Mouse (Mus musculus) monocyte, adult 5-6 weeks (primary cell): Measurements from ENCODE around the gene Aurkaip1. TPM values are rescaled to one million over a fixed set of nuclear protein-coding genes. Genes with fewer than 3 reads are reported as not detected.

Experiments
- ATAC-seq: fragments of 153-309, 156-312 bp; replicated peaks from 2 replicates; pipeline ENCODE4 v1.8.0; 2017; ENCODE audit warnings: mild to moderate bottlenecking; ENCODE audit not compliant: low TSS enrichment, insufficient number of reproducible peaks, severe bottlenecking, poor library complexity, low FRiP score
- total RNA-seq: library from RNA; stranded (forward); fragments of 200-1000, 200-491, 200-594 nt; gene quantifications from 3 replicates; pipeline ENCODE4 v1.2.3, GENCODE M21; 2017

Aurkaip1 gene
- total RNA-seq, 1 experiment from 2014 or later, result 125 TPM

- ATAC-seq, result no peak
These were observed 13.5 kb upstream of the Aurkaip1 start for GRCm38 (mm10) chr4:155817533-155817932.

DNA sequence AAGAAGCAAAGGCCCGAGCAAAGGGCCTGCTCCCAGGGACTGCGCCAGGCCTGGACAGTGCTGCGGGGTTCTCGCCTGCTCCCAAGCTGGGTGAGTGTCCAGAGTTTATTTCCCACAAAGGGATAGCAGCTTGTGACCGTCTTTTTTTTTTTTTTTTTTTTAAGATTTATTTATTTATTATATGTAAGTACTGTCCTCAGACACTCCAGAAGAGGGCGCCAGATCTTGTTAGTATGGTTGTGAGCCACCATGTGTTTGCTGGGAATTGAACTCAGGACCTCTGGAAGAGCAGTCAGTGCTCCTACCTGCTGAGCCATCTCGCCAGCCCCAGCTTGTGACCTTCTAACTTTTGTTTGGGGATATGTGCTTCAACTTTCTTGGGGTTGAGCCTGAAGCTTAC, 10.0 kb upstream of the Aurkaip1 start:
- no peak for ATAC-seq

DNA sequence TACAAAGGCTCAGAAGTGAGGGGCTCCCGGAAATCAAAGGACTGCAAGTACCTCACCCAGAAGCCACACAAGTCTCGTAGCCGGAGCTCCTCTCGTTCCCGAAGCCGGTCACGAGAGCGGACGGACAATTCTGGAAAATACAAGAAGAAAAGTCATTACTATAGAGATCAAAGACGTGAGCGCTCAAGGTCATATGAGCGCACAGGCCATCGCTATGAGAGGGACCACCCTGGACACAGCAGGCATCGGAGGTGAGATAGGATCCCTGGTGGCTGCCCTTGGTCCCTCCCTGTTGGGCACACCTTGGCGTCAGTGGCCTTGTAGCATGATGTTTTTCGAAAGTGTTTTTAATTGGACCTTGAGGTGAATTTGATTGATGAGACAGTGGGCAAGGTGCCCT, 7.6 kb upstream of the Aurkaip1 start:
- ATAC-seq, result no peak; the same call in 1 of the 2 replicates

DNA sequence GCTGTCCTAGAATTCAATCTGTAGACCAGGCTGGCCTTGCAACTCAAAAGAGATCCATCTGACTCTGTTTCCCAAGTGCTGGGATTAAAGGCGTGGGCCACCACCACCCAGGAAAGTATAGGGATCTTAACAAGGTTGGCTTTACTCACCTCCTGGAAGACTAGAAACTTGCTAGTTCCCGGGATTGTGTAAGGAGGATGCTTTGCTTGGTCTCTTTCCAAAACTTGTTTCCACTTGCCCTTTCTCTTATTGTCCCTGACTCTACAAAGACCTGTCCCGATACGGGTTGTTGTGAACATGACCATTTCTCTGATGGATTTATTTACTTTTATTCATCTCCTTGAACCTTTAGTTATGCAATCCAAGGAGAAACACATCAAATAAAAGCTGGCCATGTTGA, 1.2 kb upstream of the Aurkaip1 start:
- no peak for ATAC-seq

- no peak for ATAC-seq
These were observed 476 bp upstream of the Aurkaip1 start for GRCm38 (mm10) chr4:155830596-155830995.

GRCm38 (mm10) chr4:155831831-155832230, 759 bp downstream of the Aurkaip1 start:
- 0 out of 2 replicates have a peak, but pooled peaks have one; percentile 0 for ATAC-seq

GRCm38 (mm10) chr4:155832321-155832720, 1.2 kb downstream of the Aurkaip1 start:
- ATAC-seq, result no peak

DNA sequence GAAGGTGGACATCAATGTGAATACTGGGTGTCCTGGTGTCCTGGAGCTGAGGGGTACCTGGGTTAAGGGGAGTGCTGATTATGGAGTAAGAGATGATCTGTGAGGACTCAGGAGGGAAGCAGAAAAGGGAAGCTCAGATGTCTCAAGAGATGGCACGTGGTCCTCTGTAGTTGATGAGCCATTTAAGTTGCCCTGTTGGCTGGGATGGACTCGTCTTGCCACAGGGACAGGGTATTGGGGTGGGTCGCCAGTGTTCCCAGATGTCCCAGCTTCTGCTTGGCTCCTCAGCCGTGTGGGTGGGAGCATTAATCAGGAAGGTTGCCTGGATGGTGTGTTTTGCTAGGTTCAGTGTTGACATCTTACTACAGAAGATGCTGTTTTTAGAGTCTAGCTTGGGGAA, 2.2 kb downstream of the Aurkaip1 start:
- no peak for ATAC-seq

GRCm38 (mm10) chr4:155833836-155834235, 2.8 kb downstream of the Aurkaip1 start:
- ATAC-seq, result peak; percentile 20

DNA sequence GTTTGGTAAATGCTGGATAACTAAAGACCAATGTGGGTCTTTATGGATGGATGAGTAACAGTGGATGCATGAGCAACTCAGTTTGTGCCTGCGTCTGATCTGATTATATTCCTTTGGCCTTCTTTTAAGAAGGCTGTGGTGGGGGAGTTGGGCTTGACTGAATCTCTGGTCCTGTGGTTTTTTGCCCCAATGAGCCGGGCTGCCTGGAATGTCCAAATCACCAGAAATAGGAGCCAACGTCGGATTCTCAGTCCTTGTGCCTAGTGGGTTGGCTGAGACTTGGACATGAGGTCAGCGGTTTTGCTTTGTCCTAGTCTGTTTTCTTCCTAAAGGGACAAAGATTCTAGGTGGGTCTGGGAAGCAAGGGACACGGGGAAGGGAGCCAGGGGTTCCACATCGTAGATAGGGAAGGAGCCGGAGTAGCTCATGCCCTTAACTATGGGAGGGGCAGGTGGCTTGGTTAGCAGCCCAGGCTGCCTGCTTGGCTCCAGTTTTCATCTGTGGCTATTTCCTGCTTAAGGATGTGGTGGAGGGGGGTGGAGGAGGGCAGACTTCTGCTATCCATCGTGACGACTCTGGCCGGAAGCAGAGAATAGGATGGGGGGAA, 6.4 kb downstream of the Aurkaip1 start:
- ATAC-seq, result no peak

DNA sequence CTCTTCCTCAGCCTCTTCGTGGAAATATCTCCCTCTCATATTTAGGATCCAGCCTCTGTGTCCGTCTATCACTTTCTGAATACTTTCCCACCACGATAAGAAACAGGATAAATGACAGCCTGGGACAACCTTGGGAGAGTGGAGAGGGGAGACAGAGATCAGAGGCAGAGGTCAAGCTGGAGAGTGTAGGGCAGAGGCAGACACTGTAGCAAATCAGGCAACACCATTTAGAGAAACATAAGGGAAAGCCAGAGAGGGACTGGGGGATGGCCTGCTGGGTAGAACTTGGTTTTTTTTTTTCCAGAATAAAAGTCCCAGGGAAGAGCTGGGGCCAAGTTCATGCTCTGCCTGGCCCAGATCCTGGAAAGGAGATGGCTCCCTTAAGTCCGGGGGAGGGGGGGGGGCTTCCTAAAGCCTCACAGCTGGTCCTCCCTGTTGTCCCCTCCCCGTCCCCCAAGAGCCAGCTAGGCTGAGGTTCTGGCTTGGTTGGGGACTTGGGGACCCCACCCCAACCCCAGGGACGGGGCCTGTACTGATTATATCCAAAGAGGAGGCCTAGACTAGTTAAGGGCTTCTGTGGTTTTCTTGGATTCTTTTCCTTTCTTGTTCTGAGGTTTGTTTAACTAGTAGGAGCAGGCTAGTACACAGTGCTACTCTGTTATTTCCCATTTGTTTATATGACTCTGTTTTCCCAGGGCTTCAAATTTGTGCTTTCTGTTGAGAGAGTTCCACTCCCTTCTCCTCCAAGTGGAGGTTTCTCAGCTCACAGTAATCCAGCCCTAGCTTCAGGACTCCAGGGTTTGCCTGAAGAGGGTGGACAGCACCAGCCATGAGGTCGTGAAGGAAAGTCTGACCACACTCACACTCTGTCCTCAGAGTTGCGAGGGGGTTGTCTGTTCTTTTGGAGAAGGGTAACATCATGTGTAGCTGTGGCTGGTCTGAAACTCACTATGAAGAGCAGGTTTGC, 7.4 kb downstream of the Aurkaip1 start:
- no peak for ATAC-seq

- ATAC-seq, result no peak
These were observed 8.4 kb downstream of the Aurkaip1 start, which contains the start of gene Mxra8 for GRCm38 (mm10) chr4:155839483-155839910. Gene Mxra8, plus strand, starts transcription at chr4:155839680.

- no peak for ATAC-seq
These were observed 9.3 kb downstream of the Aurkaip1 start for GRCm38 (mm10) chr4:155840076-155841002.

DNA sequence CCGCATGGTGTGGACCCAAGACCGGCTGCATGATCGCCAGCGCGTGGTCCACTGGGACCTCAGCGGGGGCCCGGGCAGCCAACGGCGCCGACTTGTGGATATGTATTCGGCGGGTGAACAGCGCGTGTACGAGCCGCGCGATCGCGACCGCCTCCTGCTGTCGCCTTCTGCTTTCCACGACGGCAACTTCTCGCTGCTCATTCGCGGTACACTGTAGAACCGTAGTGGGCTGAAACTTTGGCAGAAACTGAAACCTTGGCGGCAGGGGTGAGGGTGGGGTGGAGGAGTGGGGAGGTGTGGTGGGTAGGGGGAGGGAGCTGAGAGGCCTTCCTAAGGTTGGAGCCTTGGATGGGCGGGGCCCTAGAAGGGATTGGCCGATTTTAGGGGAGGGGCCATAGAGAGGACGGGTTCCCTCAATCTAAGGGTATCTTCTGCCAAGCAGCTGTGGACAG, 10.0 kb downstream of the Aurkaip1 start:
- ATAC-seq, result peak; percentile 68

DNA sequence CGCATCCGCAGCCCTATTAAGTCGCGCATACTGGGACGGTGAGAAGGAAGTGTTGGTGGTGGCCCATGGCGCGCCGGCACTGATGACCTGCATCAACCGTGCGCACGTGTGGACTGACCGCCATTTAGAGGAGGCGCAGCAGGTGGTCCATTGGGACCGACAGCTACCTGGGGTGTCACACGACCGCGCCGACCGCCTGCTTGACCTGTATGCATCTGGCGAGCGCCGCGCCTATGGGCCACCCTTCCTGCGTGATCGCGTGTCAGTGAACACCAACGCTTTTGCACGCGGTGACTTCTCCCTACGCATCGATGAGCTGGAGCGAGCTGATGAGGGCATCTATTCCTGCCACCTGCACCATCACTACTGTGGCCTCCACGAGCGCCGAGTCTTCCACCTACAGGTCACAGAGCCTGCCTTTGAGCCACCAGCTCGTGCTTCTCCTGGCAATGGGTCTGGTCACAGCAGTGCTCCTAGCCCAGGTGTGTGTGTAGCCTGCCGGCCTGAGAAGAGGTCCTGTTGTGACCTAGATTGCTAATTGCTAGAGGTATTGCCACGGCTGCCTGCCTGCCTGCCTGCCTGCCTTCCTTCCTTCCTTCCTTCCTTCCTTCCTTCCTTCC, 10.7 kb downstream of the Aurkaip1 start:
- no peak for ATAC-seq

GRCm38 (mm10) chr4:155843231-155843630, 12.2 kb downstream of the Aurkaip1 start:
- no peak for ATAC-seq

DNA sequence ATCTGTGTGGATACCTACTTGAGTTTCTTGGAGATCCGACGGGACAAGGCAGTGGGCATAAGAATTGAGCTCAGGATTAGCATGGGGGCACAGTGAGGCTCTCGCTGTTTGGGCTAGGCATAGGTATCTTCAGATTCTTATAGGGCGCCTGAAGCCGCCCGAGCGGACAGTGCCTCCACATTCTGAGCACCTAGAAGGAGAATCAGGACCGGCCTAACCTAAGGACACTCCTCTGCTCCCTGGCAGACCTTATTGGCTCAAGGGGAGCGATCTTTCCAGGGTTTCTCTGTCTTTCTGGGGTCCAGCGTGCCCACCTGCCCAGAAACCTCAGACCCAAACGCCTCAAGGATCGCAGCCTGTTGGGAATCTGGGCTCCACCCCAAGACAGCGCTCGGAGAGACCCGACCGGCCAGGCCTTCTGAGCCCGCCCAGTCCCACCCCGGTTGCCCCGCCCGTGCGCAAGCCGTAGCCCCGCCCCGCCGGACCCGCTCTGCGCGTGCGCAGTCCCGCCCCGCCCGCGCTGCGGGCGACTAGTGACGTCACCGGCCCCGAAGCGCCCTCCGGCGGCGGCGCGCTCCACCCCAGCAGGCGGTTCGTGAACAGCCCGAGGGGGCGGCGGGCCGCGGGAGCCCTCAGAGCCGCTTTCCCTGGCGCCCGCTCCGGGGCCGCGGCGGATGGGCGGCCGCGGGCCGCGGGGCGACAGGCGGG, 16.0 kb downstream of the Aurkaip1 start, which contains the start of gene Dvl1:
Dvl1 (plus strand) TSS at position 532 of the 708 bp plus-strand sequence.
- ATAC-seq, result peak; percentile 36
